Mouse (Mus musculus): ENCODE results near the gene Ugt1a2. TPM values are rescaled to one million over a fixed set of nuclear protein-coding genes. Genes with fewer than 3 reads are reported as not detected.
A peak's percentile ranks its signal among the peaks of the same experiment; 100 is the strongest.

Ugt1a2 gene
- polyA plus RNA-seq, 1 experiment: 0.77 TPM

DNA sequence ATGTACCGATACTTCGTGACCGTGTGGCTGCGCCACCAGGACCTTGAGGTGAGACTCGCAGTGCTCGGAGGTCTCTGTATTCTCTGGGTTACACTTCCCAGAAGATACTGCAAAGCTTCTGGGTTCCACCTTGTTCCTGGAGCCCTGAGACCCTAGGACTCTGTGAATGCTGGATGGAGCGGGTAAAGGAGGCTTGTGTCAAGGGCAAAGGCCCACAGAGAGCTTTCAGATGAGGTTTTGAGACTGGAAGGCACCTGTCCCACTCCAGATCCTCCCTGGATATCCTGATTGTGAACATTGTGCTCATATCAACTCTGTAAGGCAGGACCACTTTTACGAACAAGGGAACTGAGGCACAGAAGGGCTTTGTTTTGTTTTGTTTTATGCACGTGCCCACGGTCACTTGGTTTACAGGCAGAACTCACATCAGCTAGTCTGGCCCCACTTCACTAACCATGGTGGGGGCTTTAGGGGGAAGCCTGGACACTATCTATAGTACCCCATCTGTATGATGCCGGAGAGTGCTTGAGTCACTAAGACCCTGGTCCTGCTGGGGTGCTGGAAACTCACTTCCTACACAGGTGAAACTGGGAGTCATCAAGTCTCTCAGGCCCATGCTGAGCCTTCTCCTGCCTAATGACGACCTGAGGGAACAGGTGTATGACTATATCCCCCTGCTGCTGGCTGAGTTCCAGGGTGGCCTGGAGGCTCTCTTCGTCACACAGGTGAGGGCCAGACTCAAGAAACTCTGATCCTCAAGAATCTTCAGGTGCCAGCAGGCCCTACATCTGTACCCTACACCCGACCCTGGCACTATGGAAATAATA is 33.2 kb downstream of the Ugt1a2 start:
- peak; percentile 48 for DNase-seq (ENCODE audit: low spot score)

DNA sequence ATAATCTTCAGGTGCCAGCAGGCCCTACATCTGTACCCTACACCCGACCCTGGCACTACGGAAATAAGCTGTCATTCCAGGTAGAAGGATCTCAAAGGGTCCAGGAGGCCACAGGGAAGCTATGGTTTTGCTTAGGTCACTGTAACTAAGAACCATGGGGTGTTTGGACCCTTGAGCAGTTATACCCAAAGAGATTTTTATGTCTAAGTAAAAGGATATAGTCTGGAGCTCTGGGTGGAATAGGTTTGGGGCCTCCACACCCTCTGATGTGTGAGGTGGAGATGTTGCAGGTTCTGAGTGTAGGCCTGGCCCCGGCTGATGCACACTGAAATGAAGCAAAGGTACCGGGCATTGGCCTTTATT is 33.8 kb downstream of the Ugt1a2 start:
- DNase-seq (ENCODE audit: low spot score): no peak

DNA sequence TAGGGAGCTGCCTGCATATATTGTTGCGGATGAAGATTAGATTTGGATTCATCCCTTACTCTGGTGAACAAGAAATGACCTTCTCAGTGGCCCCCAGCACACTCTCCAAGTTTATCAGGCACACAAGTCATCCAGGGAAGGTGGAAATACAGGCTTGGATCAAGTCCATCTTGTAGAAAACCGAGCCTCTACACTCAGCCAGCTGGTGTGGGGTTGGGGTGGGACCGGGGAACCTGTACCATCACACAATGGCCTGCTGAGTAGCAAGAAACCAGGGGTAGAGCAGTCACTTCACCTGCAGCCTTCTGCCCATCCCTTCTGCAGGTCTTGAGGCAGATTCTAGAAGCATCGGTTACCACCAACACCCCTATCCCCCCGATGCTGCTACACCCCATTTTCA is 34.2 kb downstream of the Ugt1a2 start:
- no peak for DNase-seq (ENCODE audit: low spot score)

DNA sequence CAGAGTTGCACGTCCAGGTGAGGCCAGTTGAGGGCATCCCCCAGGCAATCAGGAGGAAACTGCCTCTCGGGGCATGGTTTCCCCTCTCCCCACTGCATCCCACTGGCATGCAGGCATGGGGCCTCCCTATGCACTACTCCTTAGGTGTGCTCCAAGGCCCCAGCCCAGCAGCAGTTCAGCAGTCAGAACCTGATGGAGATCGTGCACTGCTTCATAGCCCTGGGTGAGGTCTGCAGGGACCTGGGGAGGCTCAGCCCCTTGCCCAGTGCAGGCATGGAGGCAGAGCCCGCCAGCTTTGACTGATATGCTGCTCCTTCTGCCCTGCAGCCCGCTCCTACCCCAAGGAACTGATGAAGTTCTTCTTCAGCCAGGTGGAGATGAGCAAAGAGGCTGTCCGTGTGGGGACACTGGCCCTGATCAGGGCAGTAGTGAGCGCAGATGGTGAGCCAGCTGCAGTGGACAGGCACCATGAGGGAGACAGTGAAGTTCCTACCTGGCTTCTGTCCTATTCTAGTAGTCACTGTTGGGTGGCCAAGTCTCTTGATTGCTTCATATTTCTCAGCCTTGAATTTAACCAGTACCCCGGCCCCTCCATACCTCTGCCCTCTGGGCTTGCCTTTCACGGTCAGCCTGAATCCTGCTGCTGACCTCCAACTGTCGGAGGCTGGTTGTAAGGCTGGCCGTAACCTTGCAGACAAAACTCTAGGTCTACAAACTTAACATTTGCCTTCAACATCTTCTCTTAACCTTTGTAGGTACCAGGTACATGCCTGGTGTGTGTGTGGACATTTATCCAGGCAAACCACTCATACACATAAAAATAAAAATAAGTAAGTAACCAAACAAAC is 34.9 kb downstream of the Ugt1a2 start:
- peak; percentile 49 for DNase-seq (ENCODE audit: low spot score)

DNA sequence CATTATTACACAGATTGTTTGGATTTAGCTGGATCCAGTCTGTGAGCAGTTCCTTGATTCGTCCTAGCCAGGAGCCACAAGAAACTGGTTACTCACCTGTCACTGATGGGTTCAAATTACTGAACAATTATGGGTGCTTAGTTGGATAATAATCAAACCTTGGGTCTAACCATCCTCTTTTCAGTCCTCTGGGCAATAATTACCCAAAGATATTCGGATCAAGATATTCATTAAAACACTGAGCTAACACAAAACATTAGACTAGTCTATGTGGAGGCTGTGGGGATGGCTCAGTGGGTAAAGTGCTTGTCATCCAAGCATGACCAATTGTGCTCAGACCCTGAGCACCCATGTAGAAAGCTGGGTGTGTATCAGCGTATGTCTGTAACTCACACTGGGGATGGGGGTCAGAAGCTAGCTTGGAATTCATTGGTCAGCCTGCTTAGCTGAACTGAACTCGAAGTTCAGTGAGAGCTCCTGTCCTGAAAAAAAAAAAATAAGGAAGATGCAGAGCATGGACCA is 35.6 kb downstream of the Ugt1a2 start:
- DNase-seq (ENCODE audit: low spot score): no peak

DNA sequence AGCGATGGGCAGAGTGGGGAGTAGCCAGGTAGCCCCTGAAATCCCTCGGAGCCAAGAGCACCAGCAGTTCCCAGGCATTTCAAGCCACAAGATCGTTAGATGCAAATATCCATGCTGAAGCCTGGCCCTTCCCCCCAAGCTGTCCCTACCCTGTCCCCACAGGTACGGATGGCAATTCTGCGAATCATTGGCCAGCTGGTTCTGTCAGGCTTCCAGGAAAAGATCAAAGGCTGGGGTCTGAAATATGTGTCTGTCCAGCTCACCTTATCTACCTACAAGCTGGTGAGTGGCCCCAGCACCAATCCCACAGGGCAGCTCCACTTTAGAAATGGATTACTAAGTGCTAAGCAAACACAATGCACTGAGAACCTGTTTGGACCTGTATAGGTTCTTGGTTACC is 36.9 kb downstream of the Ugt1a2 start:
- DNase-seq (ENCODE audit: low spot score): peak; percentile 57

DNA sequence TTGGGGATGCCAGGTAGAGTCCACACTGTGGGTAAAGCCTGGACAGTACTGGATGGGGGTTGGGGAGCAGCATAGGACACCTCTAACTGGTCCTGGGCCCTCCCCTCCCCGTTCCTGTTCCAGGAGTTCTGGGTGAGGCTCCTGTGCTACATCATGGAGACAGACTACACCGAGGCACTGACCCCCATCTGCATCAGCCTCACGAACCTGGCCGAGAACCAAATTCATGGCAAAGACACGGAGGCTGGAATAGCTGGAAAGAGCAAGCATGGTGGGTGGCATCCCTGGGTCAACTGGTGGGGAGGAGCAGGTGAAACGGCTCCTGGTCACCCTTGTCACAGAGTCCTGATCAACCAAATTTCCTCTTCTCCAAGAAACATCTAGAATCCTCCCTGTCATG is 38.4 kb downstream of the Ugt1a2 start:
- no peak for DNase-seq (ENCODE audit: low spot score)

DNA sequence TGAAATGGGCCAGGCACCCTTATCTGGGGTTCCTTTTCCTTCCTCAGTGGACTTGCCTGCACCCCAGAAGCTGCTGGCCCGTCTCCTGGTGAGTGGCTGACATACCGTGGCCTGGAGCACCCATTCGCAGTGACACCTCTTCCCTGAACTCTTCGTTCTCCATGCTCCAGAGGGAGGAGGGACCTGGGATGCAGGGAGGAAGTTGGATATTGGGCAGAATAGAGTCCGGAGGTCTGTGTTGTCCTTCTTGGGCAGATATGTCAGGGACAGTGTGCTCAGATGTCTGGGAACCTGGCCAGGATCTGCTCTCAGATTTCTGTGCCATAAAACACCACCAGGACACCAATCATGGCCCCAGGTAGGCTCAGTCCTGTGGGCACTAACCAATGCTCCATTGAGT is 39.7 kb downstream of the Ugt1a2 start:
- peak; percentile 34 for DNase-seq (ENCODE audit: low spot score)

DNA sequence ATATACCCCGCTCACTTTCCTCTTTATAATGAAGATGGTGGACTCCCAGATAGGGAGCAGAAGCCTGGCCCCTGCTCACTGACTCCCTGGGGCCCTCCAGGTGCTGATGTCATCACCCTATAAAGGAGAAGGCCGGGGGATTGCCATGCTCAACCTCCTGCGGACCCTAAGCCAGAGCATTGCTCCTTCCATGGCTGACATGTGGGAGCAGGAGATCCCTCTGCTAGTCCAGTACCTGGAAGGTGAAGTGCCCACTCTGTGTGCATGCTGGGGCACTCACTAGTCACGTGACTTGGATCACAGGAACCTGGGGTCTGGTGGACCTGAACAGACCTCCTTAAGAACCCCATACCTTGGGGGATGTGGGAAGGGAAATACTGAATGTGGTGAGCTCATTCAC is 40.2 kb downstream of the Ugt1a2 start:
- peak; percentile 43 for DNase-seq (ENCODE audit: low spot score)

DNA sequence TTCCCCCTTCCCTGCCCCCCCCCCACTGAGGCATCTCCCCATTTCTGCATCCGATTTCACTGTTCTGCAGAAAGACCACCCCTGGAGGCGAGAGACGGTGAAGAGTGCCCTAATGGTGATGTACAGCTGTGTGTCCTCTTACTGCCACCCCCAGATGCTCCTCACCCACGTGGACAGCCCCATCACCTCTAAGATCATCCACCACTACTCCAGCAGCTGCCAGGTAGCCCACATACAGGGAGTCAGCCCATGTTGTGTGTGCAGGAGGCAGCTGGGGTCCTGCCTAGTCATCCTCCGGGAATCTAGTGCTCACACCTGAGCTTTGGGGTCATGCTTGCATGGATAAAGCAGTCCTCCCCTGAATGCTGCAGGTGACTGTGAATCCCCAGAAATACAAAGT is 43.5 kb downstream of the Ugt1a2 start:
- DNase-seq (ENCODE audit: low spot score): no peak

DNA sequence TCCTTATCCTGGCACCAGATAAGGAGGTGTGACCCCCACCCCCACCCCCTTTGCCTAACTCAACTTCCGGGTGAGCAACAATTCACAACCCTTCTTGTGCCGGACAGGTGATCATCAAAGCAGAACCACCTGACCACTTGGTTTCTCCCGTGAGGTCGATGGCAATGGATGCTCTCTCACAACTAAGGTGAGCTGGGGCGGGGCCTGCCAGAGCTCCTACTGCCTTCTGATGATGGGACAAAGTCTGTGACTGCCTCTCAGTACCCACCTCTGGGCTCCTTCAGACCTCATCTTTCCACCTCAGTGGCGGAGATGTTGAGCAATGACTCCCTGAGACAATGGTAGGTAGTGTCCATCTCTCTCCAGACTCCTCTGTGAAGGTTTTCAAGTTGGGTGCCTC is 45.5 kb downstream of the Ugt1a2 start:
- no peak for DNase-seq (ENCODE audit: low spot score)

DNA sequence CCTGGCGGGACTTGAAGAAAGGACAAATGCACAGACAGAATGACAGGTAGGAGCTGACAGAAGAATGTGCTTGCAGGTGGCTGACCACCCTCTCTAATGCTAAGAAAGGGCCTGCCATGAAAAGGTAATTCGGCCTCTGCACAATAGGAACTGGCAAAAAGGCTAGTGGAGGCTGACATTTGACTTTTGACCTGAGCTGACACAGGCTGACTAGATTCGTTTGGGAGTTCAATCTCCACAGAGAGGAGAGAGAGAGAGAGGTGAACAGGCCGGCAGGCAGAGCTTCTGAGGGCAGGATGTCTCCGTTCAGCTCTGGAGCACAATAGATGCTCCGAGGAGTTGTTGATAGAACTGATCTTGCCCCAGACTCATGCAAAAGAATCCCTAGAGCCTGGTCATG is 46.0 kb downstream of the Ugt1a2 start:
- DNase-seq (ENCODE audit: low spot score): no peak

DNA sequence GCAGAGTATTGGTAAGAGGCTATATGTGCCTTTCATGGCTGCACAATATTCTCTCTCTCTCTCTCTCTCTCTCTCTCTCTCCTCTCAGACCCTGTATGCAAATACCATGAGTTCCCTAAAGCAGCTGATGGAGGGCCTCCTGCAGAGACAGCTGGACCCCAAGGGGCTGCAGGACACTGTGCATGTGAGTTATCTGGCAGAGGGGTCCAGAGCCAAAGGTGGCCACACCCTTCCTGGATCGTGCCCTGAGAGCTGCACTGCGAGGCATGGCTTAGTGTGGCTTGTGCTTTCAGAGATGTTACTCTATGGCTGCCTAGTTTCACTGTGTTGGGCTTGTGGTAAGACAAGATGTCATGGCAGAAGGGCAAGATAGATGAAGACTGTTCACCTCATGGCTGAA is 47.3 kb downstream of the Ugt1a2 start:
- no peak for DNase-seq (ENCODE audit: low spot score)

DNA sequence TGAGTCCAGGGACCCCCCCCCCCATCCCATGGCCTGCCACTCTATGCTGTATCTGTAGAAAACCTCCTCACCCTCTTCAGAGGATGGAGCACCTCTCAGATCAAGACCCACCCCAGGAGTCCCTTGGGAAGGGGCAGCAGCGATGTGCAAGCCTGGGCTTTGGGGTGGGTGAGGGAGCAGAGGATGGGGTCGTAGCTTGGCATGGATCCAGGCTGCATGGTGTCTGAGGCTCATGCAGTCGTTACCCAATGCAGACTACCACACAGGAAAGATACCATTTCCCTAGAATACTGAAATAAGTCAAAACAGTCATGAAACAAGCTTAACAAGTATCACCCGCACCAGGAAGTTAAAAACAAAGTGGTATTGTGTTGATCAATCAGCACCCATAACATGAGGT is 48.3 kb downstream of the Ugt1a2 start:
- no peak for DNase-seq (ENCODE audit: low spot score)

DNA sequence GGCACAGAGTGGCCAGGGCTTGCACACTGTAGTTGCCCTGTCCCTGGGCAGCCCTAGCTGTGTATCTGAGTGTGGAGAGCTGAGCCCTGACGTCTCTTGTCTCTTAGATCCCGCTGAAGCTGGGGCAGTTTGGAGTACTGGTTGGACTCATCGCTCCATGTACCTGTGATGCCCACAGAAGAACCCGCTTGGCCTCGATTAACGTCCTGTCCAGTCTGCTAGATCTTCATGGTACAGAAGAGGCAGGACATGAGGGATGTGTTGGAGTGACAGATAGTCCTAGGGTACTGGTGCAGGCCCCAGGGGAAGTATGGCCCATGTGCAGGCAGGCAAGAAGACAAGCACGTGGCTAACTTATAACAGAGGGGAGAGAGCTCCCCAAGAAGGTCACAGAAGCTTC is 49.2 kb downstream of the Ugt1a2 start:
- no peak for DNase-seq (ENCODE audit: low spot score)

DNA sequence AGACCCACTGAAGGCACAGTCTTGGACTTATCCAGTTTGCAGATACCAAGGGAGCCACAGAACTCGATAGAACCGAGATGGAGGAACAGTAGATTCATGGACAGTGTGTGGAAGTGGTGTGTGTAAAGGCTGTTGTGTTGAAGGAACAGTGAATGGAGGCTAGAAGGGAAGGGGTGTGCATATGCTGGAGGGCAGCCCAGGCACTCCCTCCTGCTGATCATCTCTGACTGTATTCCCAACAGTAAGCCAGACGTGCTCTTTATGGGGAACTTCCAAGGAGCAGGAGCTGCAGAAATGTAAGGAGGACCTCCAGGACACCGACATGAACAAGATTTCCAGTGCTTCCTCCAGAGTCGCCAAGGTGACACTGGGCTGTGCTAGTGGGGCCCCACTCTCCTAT is 49.6 kb downstream of the Ugt1a2 start:
- no peak for DNase-seq (ENCODE audit: low spot score)

DNA sequence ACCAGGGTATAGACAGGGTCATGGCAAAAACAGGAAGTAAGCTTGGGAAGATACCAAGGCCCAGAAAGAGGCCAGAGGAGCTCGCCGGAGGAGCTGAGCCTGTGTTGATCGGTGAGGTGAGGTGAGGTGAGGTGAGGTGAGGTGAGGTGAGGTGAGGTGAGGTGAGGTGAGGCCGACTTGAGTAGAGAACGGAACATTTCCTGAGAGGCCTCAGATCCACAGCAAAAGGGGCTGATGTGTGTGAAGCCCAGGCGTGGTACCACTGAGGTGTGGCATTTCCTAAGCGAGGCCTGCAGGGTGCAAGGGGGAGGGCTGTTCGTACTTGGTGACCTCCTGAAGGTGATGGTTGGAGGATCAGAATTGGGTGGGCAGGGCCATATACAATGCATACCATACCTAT is 52.7 kb downstream of the Ugt1a2 start:
- DNase-seq (ENCODE audit: low spot score): no peak

DNA sequence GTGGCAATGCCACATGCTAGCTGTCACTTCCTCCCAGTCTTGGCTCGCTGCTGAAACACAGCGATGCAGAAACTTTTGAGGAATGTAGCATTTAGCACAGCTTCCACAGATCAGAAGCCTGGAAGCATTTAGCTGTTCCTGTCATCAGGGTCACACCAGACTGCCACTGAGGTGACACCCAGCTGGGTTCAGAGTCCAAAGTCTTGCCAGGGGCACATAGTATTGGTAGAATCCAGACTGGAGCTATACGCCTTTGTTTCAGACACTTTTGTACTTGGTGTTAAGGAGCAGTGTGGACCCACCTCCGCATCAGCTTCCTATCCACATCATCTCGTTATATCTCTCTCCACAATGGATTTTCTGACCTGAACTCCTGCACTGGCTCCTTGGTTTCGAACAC is 53.1 kb downstream of the Ugt1a2 start:
- DNase-seq (ENCODE audit: low spot score): no peak

DNA sequence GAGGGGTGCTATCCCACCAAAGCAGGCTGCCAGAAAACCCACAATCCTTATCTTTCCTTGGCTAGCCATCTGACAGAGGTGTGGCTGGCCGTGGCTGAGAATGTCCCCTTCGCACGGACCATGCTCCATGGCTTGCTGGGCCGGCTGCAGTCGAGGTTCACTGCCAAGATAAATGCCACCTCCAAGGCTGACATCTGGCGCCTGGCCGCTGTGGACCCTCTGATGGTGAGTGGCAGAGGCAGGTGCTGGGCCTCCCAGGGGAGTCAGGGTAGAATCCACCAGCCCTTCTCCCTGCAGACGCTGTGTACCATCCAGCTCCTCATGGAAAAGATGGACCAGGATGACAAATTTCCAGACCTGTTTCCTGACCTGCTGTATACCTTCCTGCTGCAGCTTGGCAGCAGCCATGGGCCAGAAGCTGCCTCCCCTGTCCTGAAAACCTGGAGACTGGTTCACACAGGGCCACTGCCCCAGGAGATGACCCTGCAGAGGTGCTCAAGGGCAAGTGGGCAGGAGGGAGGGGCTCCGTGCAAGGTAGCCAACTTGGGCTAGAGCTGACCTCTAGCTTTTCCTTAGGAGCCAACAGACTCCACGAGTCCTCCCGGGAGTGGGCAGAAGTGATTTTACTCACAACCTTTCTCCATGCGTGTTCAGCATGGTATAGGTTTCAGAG is 54.5 kb downstream of the Ugt1a2 start:
- DNase-seq (ENCODE audit: low spot score): no peak

DNA sequence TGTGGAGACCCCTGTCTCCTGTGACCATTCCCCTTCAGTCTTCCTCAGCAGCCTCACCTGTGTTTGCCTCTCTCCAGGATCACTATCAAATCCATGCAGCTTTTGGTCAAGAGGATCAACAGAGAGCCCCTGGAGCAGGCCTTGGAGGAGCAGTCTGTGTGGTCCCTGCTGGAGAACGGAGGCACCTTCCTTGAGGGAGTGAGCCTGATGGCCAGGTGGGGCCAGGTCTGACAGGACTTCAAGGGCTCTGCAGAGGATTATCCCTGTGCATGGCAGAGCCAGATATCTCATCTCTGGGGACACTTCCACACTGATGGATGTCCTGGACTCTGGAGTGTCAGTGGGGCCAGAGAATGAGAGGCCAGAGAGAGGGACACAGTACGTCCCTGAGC is 55.1 kb downstream of the Ugt1a2 start:
- DNase-seq (ENCODE audit: low spot score): no peak

DNA sequence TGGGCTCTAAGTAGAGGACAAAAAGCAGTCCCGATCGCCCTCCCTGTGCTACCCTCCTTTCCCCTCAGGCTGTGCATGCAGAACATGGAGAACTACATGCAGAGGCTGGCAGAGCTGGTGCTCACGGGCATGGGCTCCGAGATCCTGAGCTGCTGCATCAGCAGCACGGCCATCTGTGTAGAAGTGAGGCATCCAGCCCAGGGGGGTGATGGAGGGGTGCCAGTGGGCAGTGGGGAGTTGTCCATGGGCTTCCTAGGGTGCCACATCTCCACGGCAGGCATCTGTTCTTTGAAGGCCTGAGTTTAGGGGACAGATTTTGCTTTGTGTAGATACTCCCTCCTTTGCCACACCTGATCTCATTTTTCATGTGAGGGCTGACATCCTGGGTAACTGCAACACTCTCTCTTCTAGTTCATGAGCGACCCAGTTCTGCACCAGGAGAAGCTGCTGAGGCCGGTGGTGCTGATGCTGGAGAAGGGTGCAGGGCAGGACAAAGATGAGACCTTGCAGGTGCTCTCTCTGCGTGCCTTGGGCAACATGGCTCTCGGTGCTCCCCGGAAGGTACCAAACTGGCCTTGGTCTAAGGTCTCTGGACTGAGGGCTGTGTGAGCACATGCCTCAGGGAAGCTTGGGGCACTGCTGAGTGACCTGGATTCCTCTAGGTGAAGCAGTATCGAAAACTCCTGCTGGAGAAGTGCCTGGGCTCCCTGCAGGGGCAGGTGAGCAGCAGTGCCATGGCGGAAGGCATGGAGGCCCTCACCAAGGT is 55.8 kb downstream of the Ugt1a2 start:
- DNase-seq (ENCODE audit: low spot score): no peak

All from urinary bladder, adult 2 months (tissue).